In the genomic region with DNA sequence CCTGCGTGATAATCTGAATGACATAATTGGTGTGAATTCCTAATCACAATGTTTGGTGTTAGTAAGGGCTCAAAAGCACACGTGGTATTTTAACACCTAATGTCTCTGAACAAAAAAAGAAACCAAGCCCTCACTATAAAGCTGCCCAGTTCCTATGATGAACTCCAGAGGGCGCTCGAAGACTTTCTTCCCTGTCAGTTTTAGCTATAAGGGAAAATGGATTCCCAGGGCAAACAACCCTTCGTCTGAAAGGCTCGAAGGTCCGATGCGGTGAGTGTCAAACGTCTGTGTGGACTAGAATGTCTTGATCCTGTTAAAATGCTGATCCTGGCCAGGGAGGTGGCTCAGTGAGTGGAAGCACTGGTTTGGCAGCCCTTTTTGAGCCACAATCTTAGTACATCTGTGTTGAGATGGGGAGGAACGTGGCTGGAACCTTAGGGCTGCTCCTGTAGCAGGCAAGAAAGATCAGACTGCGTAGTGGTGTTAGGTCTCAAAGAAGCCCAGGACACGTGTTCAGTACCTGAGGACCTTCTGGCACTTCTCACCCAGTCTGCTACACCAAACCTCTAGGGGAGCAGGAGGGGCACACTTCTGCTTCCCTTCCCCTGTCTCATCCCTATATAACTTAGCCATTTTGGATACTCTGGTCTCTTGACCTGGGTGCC, we compare ENCODE assay signal across 8 mouse cellular contexts.
DNase-seq lines count a peak whose midpoint lies in the region; ATAC-seq and TF ChIP-seq lines count a peak whose summit lies in the region.

No protein-coding gene starts in this region.

- no peak overlapping the region for H3K27ac ChIP-seq in forebrain, embryonic 16.5 days (ENCODE audit: low read length)
- H3K27ac ChIP-seq in layer of hippocampus, adult 2 months: peak overlapping the region; percentile 89
- H3K27ac ChIP-seq in lung, embryonic 14.5 days (ENCODE audit: low read depth): no peak overlapping the region
- H3K27ac ChIP-seq in olfactory bulb, adult 2 months (ENCODE audit: insufficient read depth, low read depth, low read length): no peak overlapping the region
- no peak overlapping the region for H3K27ac ChIP-seq in thymus, adult 2 months (ENCODE audit: control insufficient read depth, insufficient read depth, low read length)

- 14% methylated on average over 12 of the region's 12 CpGs for WGBS in forebrain, embryonic 16.5 days
- WGBS in lung, embryonic 14.5 days: 12% methylated on average over 12 of the region's 12 CpGs
- 6% methylated on average over 12 of the region's 12 CpGs for WGBS in olfactory bulb, adult 2 months
- WGBS in thymus, adult 2 months: 13% methylated on average over 12 of the region's 12 CpGs

- DNase-seq in ES-CJ7 (ENCODE audit: low read depth, low spot score): peak; percentile 70
- peak; percentile 86 for DNase-seq in heart, postnatal 4 days
- DNase-seq in layer of hippocampus, adult 2 months (ENCODE audit: low spot score in 2 of 2): peak; percentile 75 to 87
- DNase-seq in lung, embryonic 14.5 days: peak; percentile 92
- DNase-seq in thymus, adult 2 months: peak; percentile 66

- ATAC-seq in cerebellum, adult (ENCODE audit: insufficient number of reproducible peaks, low FRiP score, low TSS enrichment): peak; percentile 83
- peak; percentile 89 for ATAC-seq in forebrain, embryonic 16.5 days
- ATAC-seq in lung, embryonic 14.5 days (ENCODE audit: insufficient read depth): peak; percentile 77; the same call in 1 of the 2 replicates

- H3K4me3 ChIP-seq in forebrain, embryonic 16.5 days (replicated peaks; ENCODE audit: low read length): peak overlapping the region; percentile 21; the same call in 1 of the 2 replicates
- peak overlapping the region; percentile 53 for H3K4me3 ChIP-seq in layer of hippocampus, adult 2 months
- 0 out of 2 replicates have a peak overlapping the region, but pooled peaks have one; percentile 11 for H3K4me3 ChIP-seq in lung, embryonic 14.5 days (ENCODE audit: low read depth, low read length)
- peak overlapping the region; percentile 48 for H3K4me3 ChIP-seq in olfactory bulb, adult 2 months (ENCODE audit: insufficient read depth, low read depth, low read length)
- no peak overlapping the region for H3K4me3 ChIP-seq in thymus, adult 2 months (ENCODE audit: control insufficient read depth, insufficient read depth, low read length)

- TF ChIP-seq CTCF in layer of hippocampus, adult 2 months (conservative IDR thresholded peaks at IDR 0.05): peak; percentile 97
- peak; percentile 89 for TF ChIP-seq CTCF in lung, embryonic 14.5 days (IDR thresholded peaks at IDR 0.05; ENCODE audit: low read depth)
- TF ChIP-seq CTCF in olfactory bulb, adult 2 months (IDR thresholded peaks at IDR 0.05; ENCODE audit: insufficient read depth, low read depth, low read length): no peak
- TF ChIP-seq CTCF in thymus, adult 2 months (IDR thresholded peaks at IDR 0.05; ENCODE audit: borderline replicate concordance, control insufficient read depth, extremely low read depth, insufficient read depth, low read length, poor library complexity): no peak

- no peaks in the 10 kb centered on the region for H3K9me3 ChIP-seq in forebrain, embryonic 16.5 days (ENCODE audit: control insufficient read depth, low read length)
- H3K9me3 ChIP-seq in lung, embryonic 14.5 days (ENCODE audit: low read depth, low read length): no peaks in the 10 kb centered on the region

- H3K4me1 ChIP-seq in forebrain, embryonic 16.5 days (replicated peaks; ENCODE audit: control insufficient read depth, insufficient read depth, low read length): 0 out of 2 replicates have a peak, but pooled peaks cover 3% of the 10 kb centered on the region
- no peaks in the 10 kb centered on the region; the same call in 1 of the 2 replicates for H3K4me1 ChIP-seq in lung, embryonic 14.5 days (ENCODE audit: insufficient read depth)
- H3K4me1 ChIP-seq in olfactory bulb, adult 2 months (ENCODE audit: control insufficient read depth, insufficient read depth, low read length): peaks cover 4% of the 10 kb centered on the region; the same call in 1 of the 2 replicates
- H3K4me1 ChIP-seq in thymus, adult 2 months (replicated peaks; ENCODE audit: control insufficient read depth, insufficient read depth, low read length): peaks cover 4% of the 10 kb centered on the region

- no peaks in the 10 kb centered on the region for H3K36me3 ChIP-seq in forebrain, embryonic 16.5 days (ENCODE audit: control insufficient read depth, insufficient read depth)
- no peaks in the 10 kb centered on the region for H3K36me3 ChIP-seq in lung, embryonic 14.5 days (ENCODE audit: insufficient read depth)
- H3K36me3 ChIP-seq in thymus, adult 2 months (ENCODE audit: control insufficient read depth, insufficient read depth, low read length): no peaks in the 10 kb centered on the region

- peak overlapping the region; percentile 52 for H3K4me2 ChIP-seq in forebrain, embryonic 16.5 days (ENCODE audit: low read length)
- H3K4me2 ChIP-seq in lung, embryonic 14.5 days: peak overlapping the region; percentile 57

- no peaks in the 10 kb centered on the region for H3K27me3 ChIP-seq in forebrain, embryonic 16.5 days (replicated peaks; ENCODE audit: control insufficient read depth, insufficient read depth, low read length)
- H3K27me3 ChIP-seq in lung, embryonic 14.5 days (ENCODE audit: insufficient read depth, low read length): no peaks in the 10 kb centered on the region
- H3K27me3 ChIP-seq in thymus, adult 2 months (ENCODE audit: control insufficient read depth, insufficient read depth, low read length): no peaks in the 10 kb centered on the region

- peak overlapping the region; percentile 49; the same call in 1 of the 2 replicates for H3K9ac ChIP-seq in forebrain, embryonic 16.5 days (replicated peaks; ENCODE audit: low read depth, low read length)
- peak overlapping the region; percentile 31; the same call in 1 of the 2 replicates for H3K9ac ChIP-seq in lung, embryonic 14.5 days

- TF ChIP-seq POLR2A in olfactory bulb, adult 2 months (IDR thresholded peaks at IDR 0.05; ENCODE audit: insufficient read depth, low read depth, low read length): no peak
- TF ChIP-seq POLR2A in thymus, adult 2 months (IDR thresholded peaks at IDR 0.05; ENCODE audit: control insufficient read depth, extremely low read depth, insufficient read depth, low read length, poor library complexity): no peak

Comparison
In these comparisons a context has a peak if more than half of its experiments do, and no peak if none do; other contexts are left out.
1. CTCF ChIP-seq: peak in layer of hippocampus, adult 2 months (single experiment) and lung, embryonic 14.5 days (single experiment); none in olfactory bulb, adult 2 months (single experiment) and thymus, adult 2 months (single experiment).
2. Peak in every context shown above with its lines, with median percentiles within 50 percentile points of each other: DNase-seq and ATAC-seq.